Mouse (Mus musculus) heart, adult 18-20 months (tissue): ENCODE measurements at regions not wholly inside any gene's neighbourhood (a gene's known extent, or its start where the extent isn't known, plus 50 kb on each side); places are given as distances from the start of the nearest gene placed in this dataset.
"Not testable (repeated sequence)": the region's sequence is repeated elsewhere in the genome, so short reads cannot be mapped to it uniquely, and the experiment has no call there.

Source experiments
- DNase-seq, 2 experiments: peaks; one replicate each; pipeline ENCODE4 v3.0.0; 2021 to 2022; ENCODE audit warnings: mixed read lengths in 1 of 2

DNA sequence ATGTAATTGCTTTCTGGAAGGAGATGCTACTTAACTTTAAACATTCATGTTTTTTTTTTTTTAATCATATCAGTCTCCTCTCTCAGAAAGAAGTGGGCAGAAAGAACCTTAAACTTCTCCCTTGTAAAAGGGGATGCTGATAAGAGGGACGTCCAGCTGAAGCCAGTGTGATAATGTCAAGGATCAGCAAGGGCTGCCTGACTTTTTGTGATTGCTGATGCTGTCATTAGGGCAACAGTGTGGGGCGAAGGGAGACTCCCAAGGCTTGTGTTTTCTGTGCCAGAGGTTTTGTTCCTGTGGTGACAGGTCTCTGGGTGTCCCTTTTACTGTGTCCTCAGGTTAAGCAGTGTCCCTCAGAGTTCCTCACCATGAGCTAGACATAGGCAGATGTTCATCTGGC is 61.8 kb upstream of the Prkar2b start:
- DNase-seq: no peak

DNA sequence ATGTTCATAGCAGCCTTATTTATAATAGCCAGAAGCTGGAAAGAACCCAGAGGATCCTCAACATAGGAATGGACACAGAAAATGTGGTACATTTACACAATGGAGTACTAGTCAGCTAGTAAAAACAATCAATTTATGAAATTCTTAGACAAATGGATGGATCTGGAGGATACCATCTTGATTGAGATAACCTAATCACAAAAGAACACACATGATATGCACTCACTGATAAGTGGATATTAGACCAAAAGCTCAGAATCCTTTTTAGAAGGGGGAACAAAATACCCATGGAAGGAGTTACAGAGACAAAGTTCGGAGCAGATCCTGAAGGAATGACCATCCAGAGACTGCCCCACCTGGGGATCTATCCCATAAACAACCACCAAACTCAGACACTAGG is 60.9 kb upstream of the Prkar2b start:
- DNase-seq: not testable (repeated sequence)

DNA sequence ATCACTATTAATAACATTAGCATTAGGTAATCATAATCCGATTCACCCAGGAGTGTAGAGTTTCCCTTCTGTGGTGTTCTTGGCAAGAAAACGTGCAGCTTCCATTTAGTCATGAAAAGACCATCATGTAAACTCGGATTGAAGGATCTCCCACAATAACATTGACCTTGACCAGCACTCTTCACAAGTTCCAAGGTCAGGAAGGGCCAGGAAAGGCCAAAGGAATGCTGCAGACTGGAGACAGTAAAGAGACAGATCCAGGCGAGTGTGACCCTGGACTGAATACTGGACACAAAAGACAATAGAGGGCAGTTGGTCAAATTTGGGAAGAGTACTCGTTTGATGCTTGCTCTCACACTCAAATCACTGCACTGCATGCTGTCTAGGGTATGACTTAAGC is 51.6 kb upstream of the Prkar2b start:
- DNase-seq: no peak

DNA sequence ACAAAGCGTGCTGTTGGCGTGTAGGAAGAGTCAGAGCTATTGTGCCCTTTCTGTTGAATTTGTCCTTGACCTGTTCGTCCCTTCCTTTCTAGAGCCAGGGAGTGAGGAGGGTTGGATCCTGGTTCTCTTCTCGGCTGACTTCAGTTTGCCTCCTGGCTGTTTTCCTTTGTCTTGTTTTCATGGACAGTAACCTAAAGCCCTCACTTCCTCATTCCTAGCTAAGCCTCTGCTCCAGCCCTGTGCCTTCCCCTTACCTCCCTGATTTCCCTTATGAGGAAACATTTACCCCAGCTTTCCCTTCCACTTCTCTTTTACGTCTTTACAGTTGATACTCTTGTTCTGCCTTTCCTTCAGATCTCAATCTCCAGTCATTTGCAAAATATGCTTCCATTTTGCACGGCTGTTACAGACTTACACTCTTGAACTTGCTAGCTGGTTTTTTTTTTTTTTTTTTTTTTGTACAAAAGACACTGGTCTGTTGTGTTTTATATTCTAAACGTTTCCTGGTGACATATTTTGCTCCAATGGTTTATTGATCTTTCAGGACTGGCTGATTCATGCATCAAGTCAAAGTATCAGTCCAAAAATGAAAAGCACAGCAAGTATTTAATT is 50.5 kb upstream of the Prkar2b start:
- peak in 1 of 2 experiments; percentile 22 for DNase-seq

DNA sequence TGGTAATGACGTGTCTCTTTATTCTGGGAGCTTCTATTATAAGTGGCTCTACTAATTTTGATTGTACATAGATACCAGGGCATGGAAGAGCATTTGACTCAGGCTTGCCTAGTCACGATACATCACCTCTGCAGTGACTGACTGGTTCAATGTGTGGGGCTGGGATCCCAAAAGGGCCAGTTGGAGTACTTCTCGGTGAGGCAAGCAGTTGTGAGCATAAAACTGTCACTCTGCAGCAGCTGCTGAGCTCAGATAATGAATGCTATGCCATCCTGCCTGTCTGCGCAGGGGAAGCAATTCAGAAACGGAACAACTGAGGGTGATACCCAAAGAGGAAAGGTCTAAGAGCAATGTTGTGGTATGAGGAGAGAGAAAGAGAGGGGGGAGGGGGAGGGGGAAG is 49.8 kb upstream of the Prkar2b start:
- DNase-seq: no peak
